ENCODE assay signal across 11 mouse cellular contexts in genomic region chr10:69385136-69385535, GRCm38 (mm10).
"Had no signal": no experiment of that assay in that cellular context is flagged by ENCODE, and none has a peak within 500 bp of the region (broad histone marks: within the 10 kb centered on the region; RNA-seq: fewer than 3 reads in every experiment).

No protein-coding gene starts in this region.

- DNase-seq: right cerebral cortex, adult 18-20 months; right cerebral cortex, postnatal 14 days; right cerebral cortex, postnatal 25 days; right cerebral cortex, postnatal 4 days; spleen, adult 18-20 months; thymus, adult 18-20 months; thymus, adult 2 months; thymus, postnatal 14 days; thymus, postnatal 25 days; thymus, postnatal 36 days; thymus, postnatal 4 days had no signal
